Mouse (Mus musculus) thymus, adult 18-20 months (tissue): ENCODE results near the gene Zfp52.

Source experiments
- DNase-seq, 2 experiments: peaks; one replicate each; pipeline ENCODE4 v3.0.0; 2022; ENCODE audit warnings: mixed read lengths in 2 of 2

The Zfp52 gene

GRCm38 (mm10) chr17:21535096-21536001 lies at the start of gene Zfp52:
Gene Zfp52, plus strand, starts transcription at chr17:21535539.
- peak; percentile 50 to 61 for DNase-seq

GRCm38 (mm10) chr17:21488760-21489499 lies 46.4 kb upstream of the Zfp52 start, which contains the start of gene Zfp53:
Gene Zfp53, plus strand, starts transcription at chr17:21488998.
- peak; percentile 81 to 88 for DNase-seq

- DNase-seq, result no peak
These were observed 45.8 kb upstream of the Zfp52 start for GRCm38 (mm10) chr17:21489500-21490001.

- DNase-seq, result no peak
These were observed 34.0 kb upstream of the Zfp52 start for GRCm38 (mm10) chr17:21501365-21501764.

DNA sequence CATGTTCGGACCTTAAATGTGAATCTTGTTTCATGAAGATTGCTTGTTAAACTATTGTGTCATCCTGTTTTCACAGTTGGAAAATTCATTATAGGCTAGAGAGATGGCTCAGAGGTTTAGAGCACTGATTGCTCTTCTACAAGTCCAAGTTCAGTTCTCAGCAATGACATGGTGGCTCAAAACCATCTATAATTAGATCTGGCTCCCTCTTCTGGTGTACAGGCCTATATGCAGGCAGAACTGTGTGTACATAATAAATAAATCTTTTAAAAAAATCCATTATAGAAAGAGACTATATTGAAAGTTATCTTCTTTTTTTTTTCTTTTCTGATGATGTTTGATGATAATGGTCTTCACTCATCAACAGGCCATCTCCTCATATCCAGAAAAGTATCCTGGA lies 30.8 kb upstream of the Zfp52 start:
- no peak for DNase-seq

DNA sequence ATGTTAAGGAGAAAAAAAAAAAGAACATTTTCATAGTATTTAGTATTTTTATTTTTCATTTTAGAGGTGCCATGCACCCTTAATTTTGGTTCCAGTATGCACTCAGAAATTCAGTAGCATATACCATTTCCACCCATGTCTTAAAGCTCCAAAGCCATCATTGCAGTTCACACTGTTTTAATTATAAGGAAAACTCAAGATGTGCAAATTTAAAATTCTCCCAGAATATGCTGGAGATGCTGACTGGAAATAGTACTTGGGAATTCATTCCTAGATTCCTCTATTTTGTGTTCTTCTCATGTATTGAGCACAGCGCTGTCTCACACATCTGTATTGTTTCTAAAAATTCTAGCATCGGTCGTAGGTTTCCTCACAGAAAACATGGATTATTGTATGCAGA lies 29.1 kb upstream of the Zfp52 start:
- DNase-seq, result no peak

DNA sequence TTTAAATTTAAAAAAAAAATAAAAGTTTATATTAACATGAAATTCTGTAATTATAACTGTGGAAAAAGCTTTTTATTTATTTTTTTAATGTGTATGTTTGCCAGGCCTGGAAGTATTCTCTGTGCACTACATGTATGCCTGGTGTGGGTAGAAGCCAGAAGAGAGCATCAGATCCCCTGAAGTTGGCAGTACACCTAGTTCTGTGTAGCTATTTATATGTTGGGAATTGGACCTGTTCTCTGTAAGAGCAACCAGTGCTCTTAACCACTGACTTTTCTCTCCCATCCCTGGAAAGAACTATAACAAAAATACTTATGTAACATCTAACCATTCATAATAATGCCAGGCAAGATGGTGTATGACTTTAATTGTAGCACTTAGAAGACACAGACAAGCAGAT lies 25.6 kb upstream of the Zfp52 start:
- no peak for DNase-seq

GRCm38 (mm10) chr17:21515403-21516105 lies 19.8 kb upstream of the Zfp52 start:
- DNase-seq, result peak in 1 of 2 experiments; percentile 38

DNA sequence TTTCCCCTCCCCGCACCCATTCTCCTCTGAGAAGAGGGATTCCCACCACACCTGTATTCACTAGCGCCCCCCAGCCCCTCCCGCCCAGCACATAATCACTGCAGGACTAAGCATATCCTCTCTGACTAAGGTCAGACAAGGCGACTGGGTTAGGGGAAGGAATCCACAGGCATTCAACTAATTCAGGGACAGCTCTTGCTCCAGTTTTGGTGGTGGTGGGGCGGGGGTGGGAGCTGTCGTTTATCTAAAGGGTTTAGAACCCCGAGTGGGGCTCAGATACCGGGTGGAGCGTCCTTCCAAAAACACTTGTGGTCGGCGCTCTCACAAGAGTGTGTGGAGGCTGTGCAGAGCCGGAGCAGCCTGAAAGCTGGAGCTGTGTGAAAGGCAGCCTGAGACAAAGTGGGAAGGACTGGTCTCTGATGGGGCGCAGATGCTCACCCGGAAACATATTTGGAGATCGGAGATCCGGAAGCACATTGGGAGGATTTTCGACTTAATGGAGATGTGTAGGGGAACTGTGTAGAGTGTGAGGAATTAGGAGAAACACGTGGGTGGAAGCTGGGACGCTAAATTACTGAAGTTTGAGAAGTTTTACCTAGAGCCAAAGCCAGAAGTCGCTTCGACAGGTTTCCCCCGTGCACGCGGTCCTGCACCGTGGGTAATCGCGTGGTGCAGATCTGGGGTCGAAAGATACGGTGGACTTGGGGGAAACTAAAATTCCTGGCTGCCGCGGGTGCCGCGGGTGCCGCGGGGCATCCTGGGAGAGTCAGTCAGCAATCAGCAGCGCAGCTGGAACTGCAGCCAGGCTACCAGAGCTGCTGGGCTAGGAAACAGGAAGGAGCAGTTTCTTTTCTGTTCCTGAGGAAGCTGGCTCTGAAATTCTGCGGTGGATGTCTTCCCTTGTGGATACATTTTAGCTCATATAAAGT lies 18.9 kb upstream of the Zfp52 start:
- peak; percentile 34 to 42 for DNase-seq

DNA sequence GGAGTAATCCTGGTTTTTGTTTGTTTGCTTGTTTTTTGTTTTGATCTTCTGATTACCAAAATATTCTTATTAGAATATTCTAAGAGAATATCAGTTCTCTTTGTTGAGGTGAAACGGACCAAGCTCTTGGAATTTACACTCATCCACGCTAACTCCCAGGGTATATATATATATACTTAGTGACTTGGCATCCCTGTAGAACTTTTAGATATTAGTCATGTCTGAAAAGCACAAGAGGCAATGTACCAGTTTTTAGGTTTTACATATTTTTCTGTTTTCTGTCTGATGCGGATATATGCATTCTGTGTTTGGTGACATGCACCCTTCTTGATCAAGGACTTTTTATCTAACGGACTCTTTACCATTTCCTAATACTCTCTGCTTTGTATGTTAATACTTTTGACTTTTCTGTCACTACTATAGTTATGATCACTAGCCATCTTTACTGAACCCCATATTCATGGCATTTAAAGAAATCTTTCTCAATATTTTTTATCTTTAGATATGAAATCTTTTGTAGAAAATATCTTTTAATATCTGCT lies 18.1 kb upstream of the Zfp52 start:
- no peak for DNase-seq

DNA sequence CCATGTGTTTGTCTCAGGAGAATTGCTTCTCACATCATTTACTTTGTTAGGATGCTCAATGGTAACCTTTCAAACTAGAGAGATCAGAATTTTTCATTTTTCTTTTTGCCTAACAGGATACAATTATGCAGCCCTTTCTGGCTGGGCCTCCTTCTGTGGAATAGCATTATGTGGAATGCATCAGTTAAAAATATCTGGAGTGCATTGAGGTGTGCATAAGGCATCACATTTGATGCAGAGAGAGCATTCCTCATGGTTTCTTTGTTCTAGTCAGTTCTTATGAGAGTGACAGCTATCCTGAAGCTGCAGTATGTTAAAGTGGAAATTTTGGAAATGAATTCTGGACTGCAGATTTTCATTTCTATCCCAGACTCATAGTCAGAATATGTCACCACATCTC lies 9.1 kb upstream of the Zfp52 start:
- no peak for DNase-seq

- DNase-seq, result no peak
These were observed 4.6 kb upstream of the Zfp52 start for GRCm38 (mm10) chr17:21530645-21531330.

GRCm38 (mm10) chr17:21531621-21532020 lies 3.7 kb upstream of the Zfp52 start:
- DNase-seq, result no peak

DNA sequence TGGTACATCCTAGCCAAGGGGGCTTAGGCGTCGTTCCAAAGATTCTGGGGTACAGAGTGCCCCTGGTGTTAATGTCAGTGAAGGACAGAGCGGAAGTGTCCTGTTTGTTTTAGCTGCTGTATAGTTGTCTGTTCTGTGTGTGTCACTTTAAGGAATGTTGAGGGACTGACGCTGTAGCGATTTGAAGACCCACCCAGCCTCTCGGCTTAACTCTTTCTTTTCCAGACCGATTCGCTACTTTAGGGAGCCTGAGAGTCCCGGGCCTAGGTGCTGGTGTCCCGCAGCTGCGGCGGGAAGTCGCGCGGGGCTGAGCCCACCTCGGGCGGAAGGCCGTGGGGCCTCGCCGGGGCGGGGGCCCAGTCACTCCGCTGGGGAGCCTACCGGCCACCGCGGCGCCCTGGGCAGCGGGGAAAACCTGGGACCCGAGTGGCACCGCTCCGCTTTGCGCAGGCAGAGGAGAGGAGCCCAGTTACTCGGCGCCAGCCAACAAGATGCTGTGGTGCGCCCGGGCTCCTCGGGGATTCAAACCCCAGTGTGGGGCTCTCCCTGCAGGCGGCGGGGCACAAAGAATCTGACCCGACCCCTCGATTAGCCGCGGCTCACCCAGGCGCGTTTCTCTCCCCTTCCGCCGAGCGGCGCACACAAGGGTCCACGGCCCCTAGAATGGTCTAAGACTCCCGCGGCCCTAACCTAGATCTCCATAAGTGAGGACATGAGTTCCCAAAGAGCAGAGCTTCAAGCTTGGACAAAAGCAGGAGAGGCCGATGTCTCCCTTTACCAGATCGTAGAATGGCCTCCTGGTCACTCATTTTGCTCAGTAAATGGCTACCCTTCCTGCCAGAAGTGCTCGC lies 3.0 kb upstream of the Zfp52 start:
- DNase-seq, result peak; percentile 33 to 35

- no peak for DNase-seq
These were observed 1.4 kb upstream of the Zfp52 start for GRCm38 (mm10) chr17:21533961-21534360.

- DNase-seq, result no peak
These were observed 761 bp upstream of the Zfp52 start for GRCm38 (mm10) chr17:21534460-21535095.

DNA sequence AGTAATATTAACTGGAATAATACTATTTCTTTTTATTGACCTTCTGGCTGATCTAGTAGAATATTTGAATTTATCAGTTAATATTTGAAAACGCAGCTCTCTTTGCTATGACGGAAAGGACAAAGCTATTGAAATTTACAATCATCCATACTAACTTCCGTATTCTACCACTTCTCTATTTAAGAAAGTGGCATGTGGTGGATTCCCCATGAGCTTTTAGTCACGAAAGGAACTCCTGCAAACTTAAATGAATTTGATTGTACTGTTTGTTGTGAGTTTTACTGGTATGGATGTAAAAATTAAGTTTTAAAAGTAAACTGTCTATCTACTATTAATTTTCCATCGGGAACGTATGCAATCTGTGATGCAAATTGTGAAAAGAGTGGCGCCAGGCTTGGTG lies 757 bp downstream of the Zfp52 start:
- DNase-seq, result no peak

- no peak for DNase-seq
These were observed 1.3 kb downstream of the Zfp52 start for GRCm38 (mm10) chr17:21536676-21537075.

GRCm38 (mm10) chr17:21557831-21558230 lies 22.5 kb downstream of the Zfp52 start:
- no peak for DNase-seq
